Mouse (Mus musculus) adrenal gland, adult 2 months (tissue): ENCODE results near the gene Ocm. TPM values are rescaled to one million over a fixed set of nuclear protein-coding genes. Genes with fewer than 3 reads are reported as not detected.

Experiments used
- DNase-seq: peaks from one replicate; pipeline ENCODE4 v3.0.0; 2021
- polyA plus RNA-seq: library from polyadenylated mRNA; depleted of rRNA; stranded (reverse); fragments of >200 nt; gene quantifications from 2 replicates; pipeline ENCODE4 v1.2.3, GENCODE M21; 2012; rRNA removed
- total RNA-seq, 2 experiments: library from RNA; stranded (reverse); gene quantifications; 2 replicates each; pipeline ENCODE4 v1.2.3; 2021

Gene Ocm
- total and polyA plus RNA-seq, 3 experiments, result not detected

DNA sequence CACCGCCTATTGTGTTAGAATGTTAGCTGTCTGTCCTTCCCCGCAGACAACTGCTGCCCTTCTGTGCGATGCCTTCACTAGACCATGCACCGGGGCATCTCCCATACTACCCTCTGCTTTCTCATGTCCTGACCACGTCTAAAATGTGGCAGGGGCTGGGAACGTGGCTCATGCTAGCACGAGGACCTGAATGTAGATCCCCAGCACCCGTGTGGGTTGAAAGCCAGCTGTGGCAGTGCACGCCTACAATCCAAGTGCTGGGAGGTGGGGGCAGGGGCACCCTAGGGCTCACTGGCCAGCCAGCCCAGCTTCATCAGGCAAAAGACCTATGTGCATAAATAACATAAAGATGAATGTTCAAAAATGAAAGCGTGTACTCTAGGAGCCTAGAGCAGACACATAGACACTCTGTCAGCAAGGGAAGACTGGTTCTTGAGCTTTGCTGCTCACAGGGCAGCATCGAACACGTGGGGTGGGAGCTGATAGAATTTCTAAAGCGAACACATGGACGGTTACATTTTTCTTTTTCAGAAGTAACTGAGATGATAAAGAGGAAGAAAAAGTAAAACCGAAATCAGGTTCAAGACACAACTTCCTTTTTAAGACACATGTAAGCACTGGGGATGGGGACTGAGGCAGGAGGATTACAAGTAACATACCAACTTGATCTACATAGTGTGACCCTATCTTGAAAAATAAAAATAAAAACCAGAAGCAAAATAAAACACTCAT is 23.8 kb downstream of the Ocm start:
- DNase-seq, result no peak

DNA sequence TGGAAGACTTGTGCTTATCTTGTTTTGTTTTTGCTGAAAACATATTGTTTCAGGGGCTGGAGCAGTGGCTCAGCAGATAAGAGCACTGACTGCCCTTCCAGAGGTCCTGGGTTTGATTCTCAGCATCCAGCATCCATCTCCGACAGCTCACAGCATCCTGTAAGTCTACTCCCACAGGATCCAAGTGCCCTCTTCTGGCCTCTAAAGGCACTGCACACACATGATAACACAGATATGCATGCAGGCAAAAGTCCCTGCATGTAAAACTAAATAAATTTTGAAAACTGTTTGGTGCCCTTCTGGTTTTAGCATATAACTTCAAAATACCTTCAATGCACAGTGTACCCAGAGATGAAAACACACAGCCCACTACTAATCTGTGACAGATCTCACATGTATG is 27.1 kb downstream of the Ocm start:
- DNase-seq, result no peak

GRCm38 (mm10) chr5:143994632-143995365 is 31.7 kb downstream of the Ocm start:
- peak; percentile 54 for DNase-seq

DNA sequence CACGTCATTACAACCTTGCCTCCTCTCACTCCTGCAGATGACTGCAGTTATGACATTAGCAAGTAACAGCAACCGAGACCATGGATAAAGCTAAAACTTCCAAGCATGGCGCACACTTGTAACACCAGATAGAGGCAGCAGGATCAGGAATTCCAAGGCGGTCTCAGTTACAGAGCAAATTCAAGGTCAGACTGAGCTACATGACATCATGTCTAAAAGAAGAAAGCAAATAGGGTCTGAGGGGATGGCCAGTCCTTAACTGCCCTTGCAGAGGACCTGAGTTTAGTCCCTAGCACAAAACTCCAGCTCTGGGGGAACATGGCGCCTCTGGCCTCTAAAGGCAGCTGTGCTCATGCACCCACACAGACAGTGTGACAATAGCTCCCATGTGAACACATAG is 32.6 kb downstream of the Ocm start:
- no peak for DNase-seq

GRCm38 (mm10) chr5:143993260-143993659 is 33.2 kb downstream of the Ocm start:
- DNase-seq, result peak; percentile 63

DNA sequence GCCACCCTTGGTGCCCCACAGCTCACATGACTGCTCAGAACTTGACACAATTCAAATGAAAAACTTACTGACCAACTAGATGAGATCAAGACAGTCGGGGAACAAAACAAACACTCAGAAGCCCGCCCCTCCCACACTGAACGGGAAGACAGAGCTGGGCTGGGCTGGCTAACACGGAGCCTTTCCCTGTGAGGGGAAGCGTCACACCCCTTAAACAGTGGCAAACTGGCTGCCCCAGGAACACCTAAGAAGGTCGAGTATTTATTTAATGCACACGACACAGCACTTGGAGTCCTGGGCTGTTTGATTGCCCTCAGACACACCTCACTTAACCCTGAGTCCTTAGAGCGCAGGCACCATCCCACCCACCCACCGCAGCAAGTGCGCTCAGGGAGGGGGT is 33.8 kb downstream of the Ocm start:
- DNase-seq, result no peak

- no peak for DNase-seq
Observed at GRCm38 (mm10) chr5:143990086-143990485, 36.4 kb downstream of the Ocm start.

DNA sequence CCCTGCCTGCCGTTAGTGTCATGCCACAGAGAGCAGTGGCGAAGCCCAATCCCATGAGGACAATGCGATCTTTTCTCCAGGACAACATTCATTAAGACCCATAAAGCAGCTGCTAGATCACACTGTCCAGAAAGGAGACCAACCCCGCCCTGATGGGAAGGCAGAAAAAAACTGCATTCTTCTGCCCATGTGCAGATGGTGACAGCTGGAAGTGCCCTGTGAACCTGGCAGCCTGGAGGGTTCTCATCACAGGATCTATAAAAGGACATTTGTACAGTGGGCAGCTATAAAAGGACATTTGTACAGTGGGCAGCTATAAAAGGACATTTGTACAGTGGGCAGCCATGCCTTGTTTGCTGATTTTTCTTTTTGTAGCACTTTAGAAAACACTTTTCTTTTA is 37.4 kb downstream of the Ocm start:
- no peak for DNase-seq

DNA sequence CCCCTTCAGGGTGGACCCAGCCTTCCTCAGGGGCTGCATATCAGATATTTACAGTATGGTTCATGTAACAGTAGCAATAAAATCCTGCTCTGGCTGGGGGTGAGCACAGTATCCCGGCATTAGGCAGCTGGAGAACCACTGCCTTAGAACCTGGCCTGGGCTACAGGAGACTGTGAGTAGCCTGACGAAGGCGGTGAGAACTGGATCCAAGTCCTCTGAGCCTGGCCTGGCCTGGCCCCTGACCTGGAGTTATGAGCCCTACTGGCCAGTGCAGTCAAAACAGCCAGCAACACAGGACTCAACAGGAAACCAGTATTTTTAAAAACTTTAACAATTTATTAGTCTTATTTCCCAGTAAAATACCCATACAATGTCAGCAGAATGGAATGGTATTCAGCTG is 38.9 kb downstream of the Ocm start:
- DNase-seq, result no peak

DNA sequence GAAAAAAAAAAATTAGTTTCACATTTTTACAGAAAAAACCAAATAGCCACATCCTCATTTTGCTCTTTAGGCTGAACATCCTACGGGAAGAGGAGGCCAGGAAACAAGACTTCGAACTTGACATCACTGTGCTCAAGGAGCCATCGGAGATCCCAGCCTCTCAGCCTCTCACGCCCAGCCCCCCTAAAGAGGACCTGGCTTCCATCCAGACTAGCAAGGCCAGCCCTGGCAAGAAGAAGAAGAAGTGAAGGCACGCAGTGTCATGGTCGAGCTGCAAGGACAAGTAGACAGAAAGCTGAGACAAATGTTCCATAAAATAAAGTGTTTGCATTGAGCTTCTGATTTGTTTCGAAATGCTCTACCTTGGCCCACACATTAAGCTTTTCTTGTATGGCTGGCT is 41.1 kb downstream of the Ocm start:
- DNase-seq, result peak; percentile 89

GRCm38 (mm10) chr5:143982361-143982760 is 44.1 kb downstream of the Ocm start:
- no peak for DNase-seq

- DNase-seq, result no peak
Observed at GRCm38 (mm10) chr5:143980858-143981257, 45.6 kb downstream of the Ocm start.

DNA sequence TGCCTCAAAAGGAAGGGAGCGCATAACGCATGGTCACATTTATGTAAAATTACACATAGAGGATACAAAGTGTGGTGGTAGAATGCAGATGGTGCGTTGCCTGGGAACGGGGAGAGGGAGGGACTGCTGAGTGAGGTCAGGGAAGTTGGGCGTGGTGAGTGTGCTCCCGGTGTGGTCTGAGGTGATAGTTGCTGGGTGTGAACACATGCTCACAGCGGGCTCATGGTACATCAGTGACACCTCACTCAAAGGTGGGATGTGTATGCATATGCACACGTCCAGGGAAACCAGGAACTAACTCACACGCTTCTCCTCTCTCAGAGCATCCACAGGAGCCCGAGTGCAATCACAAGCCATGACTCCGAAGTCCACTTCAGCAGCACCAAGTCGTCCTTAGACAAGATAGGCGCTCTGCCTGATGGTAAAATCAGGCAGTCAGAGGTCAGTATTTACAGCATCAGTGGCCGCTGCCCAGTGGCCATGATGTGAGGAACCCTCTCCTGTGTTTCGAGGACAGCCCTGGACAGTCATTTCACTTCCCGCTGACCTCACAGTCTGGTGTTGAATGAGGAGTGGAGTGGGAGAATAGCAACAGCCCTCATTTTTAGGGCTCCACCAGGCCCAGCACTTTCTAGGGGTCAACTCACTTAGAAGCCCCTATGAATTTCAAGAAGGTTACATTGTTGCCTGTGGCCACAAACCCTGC is 49.6 kb downstream of the Ocm start:
- DNase-seq, result no peak

DNA sequence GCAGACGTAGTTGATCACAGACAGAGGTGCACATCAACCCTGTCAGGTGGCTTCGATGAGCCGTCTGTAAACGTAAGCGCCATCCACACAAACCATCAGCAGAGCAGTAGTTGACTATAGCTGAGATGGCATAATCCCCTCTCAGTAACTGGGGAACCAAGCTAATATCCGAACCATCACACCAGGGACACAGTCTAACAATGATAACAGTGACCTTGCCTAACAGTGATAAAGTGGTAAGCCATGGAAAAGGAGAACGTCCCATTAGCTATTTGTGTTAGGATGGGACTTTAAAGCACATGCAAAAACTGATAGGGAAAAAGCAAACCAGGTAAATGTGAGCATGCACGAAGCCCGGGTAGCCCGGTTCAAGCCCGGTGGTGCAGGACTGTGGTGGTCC is 50.2 kb downstream of the Ocm start:
- DNase-seq, result no peak

GRCm38 (mm10) chr5:143975631-143975933 is 50.9 kb downstream of the Ocm start:
- no peak for DNase-seq

GRCm38 (mm10) chr5:143974931-143975630 is 51.4 kb downstream of the Ocm start:
- DNase-seq, result peak; percentile 73

GRCm38 (mm10) chr5:143972628-143973027 is 53.8 kb downstream of the Ocm start:
- no peak for DNase-seq

Other genes with a start within 250 kb of the Ocm start
- 10 to 100 TPM; 38.4 to 38.8 TPM for gene Eif2ak1, start 208.9 kb downstream of the Ocm start, total RNA-seq
- gene Eif2ak1, start 208.9 kb downstream of the Ocm start, polyA plus RNA-seq, result 20.2 and 25.6 TPM in 2 replicates
- not detected for gene Ankrd61, start 129.0 kb downstream of the Ocm start, total RNA-seq
- gene Ankrd61, start 129.0 kb downstream of the Ocm start, polyA plus RNA-seq, result 0.08 TPM in 1 of 2 replicates, not detected in the other
- gene Aimp2, start 116.8 kb downstream of the Ocm start, total RNA-seq, result 10 to 100 TPM; 37.5 to 38.1 TPM
- 69.2 and 77.6 TPM in 2 replicates for gene Aimp2, start 116.8 kb downstream of the Ocm start, polyA plus RNA-seq
- gene Pms2, start 116.7 kb downstream of the Ocm start, total RNA-seq, result 1 to 10 TPM; 7.1 to 7.9 TPM
- 0.70 and 0.73 TPM in 2 replicates for gene Pms2, start 116.7 kb downstream of the Ocm start, polyA plus RNA-seq
- under 1 TPM in 1 of 2 experiments, not detected in 1; 0.95 TPM for gene Gm42421, start 98.5 kb downstream of the Ocm start, total RNA-seq
- gene Gm42421, start 98.5 kb downstream of the Ocm start, polyA plus RNA-seq, result not detected in 2 replicates
- gene Rsph10b, start 93.6 kb downstream of the Ocm start, total RNA-seq, result 1 to 10 TPM; 4.3 to 7.4 TPM
- gene Rsph10b, start 93.6 kb downstream of the Ocm start, polyA plus RNA-seq, result 0.21 and 0.31 TPM in 2 replicates
- gene Ccz1, start 11.8 kb downstream of the Ocm start, total RNA-seq, result 10 to 100 TPM; 51.1 to 57.1 TPM
- gene Ccz1, start 11.8 kb downstream of the Ocm start, polyA plus RNA-seq, result 3.5 and 6.6 TPM in 2 replicates
- gene Lmtk2, start 73.8 kb upstream of the Ocm start, total RNA-seq, result 10 to 100 TPM; 32.1 to 36.1 TPM
- 14.4 and 14.6 TPM in 2 replicates for gene Lmtk2, start 73.8 kb upstream of the Ocm start, polyA plus RNA-seq
- 1 to 10 TPM in 1 of 2 experiments, under 1 TPM in 1; 0.49 to 1.0 TPM for gene Bhlha15, start 163.6 kb upstream of the Ocm start, total RNA-seq
- 0.69 and 0.88 TPM in 2 replicates for gene Bhlha15, start 163.6 kb upstream of the Ocm start, polyA plus RNA-seq
- gene Tecpr1, start 196.9 kb upstream of the Ocm start, total RNA-seq, result 100 to 1,000 TPM in 1 of 2 experiments, 10 to 100 TPM in 1; 77.8 to 125 TPM
- 130 and 135 TPM in 2 replicates for gene Tecpr1, start 196.9 kb upstream of the Ocm start, polyA plus RNA-seq
- gene Bri3, start 217.8 kb upstream of the Ocm start, total RNA-seq, result 100 to 1,000 TPM; 127 TPM
- 248 and 377 TPM in 2 replicates for gene Bri3, start 217.8 kb upstream of the Ocm start, polyA plus RNA-seq